8 mouse cellular contexts compared by ENCODE assay signal in genomic region chr15:97829432-97829831, GRCm38 (mm10). TPM values are rescaled to one million over a fixed set of nuclear protein-coding genes. Genes with fewer than 3 reads are reported as not detected.
DNase-seq lines count a peak whose midpoint lies in the region; ATAC-seq and TF ChIP-seq lines count a peak whose summit lies in the region.

No protein-coding gene starts in this region.

- H3K4me3 ChIP-seq in heart, embryonic 11.5 days (ENCODE audit: low read depth, low read length): peak overlapping the region; percentile 90
- H3K4me3 ChIP-seq in CH12.LX (replicated peaks in 1 of 3; ENCODE audit: low read depth in 2 of 3, low read length in 2 of 3, poor library complexity in 1 of 3): peak overlapping the region; percentile 65 to 92 (median 68)
- no peak overlapping the region for H3K4me3 ChIP-seq in forebrain, postnatal 0 days (ENCODE audit: low read depth, low read length)
- H3K4me3 ChIP-seq in liver, embryonic 16.5 days (ENCODE audit: low read depth, low read length): peak overlapping the region; percentile 72; the same call in 1 of the 2 replicates

- no peak; the same call in none of the 2 replicates for TF ChIP-seq RAD21 in CH12.LX (IDR thresholded peaks at IDR 0.05; ENCODE audit: low read depth, low read length)

- dilution Hi-C loops in CH12.LX (cut with MboI; ENCODE audit: extremely low pct_ligation_motif_present, extremely low pct_unique_long_range_greater_than_20kb, low sequenced_read_pairs): no loop called here

- no peak for TF ChIP-seq EP300 in CH12.LX (IDR thresholded peaks at IDR 0.05; ENCODE audit: low read length)

- peak overlapping the region; percentile 83 for H3K4me2 ChIP-seq in heart, embryonic 11.5 days
- H3K4me2 ChIP-seq in CH12.LX (ENCODE audit: insufficient read depth, low read depth, poor library complexity, severe bottlenecking): peak overlapping the region; percentile 87
- H3K4me2 ChIP-seq in forebrain, postnatal 0 days (ENCODE audit: low read depth): peak overlapping the region; percentile 82
- peak overlapping the region; percentile 90; the same call in 1 of the 2 replicates for H3K4me2 ChIP-seq in liver, embryonic 16.5 days (ENCODE audit: low read depth, low read length)

- peaks cover 49% of the 10 kb centered on the region for H3K4me1 ChIP-seq in heart, embryonic 11.5 days (ENCODE audit: control insufficient read depth, insufficient read depth, low read length)
- peaks cover 29 to 61% of the 10 kb centered on the region in 2 experiments for H3K4me1 ChIP-seq in CH12.LX (ENCODE audit: control insufficient read depth in 1 of 2, insufficient read depth in 2 of 2)
- peaks cover 41% of the 10 kb centered on the region for H3K4me1 ChIP-seq in forebrain, postnatal 0 days (ENCODE audit: insufficient read depth)
- peaks cover 59% of the 10 kb centered on the region for H3K4me1 ChIP-seq in liver, embryonic 16.5 days (ENCODE audit: control insufficient read depth, low read depth, low read length)

- peak in 1 of 2 experiments; percentile 31; a peak in 2 of 4 replicates for TF ChIP-seq CTCF in CH12.LX (conservative IDR thresholded peaks at IDR 0.05 in 1 of 2, IDR thresholded peaks at IDR 0.05 in 1 of 2; ENCODE audit: low read depth in 2 of 2, low read length in 2 of 2)
- no peak for TF ChIP-seq CTCF in forebrain, postnatal 0 days (IDR thresholded peaks at IDR 0.05; ENCODE audit: low read depth)

- no peaks in the 10 kb centered on the region for H3K36me3 ChIP-seq in heart, embryonic 11.5 days (ENCODE audit: control insufficient read depth, insufficient read depth, low read length)
- H3K36me3 ChIP-seq in CH12.LX (replicated peaks in 1 of 2; ENCODE audit: control insufficient read depth in 1 of 2, insufficient read depth in 1 of 2, low read length in 1 of 2): no peaks in the 10 kb centered on the region
- no peaks in the 10 kb centered on the region for H3K36me3 ChIP-seq in forebrain, postnatal 0 days (ENCODE audit: insufficient read depth)
- no peaks in the 10 kb centered on the region for H3K36me3 ChIP-seq in liver, embryonic 16.5 days (ENCODE audit: control insufficient read depth, insufficient read depth)

- H3K27me3 ChIP-seq in heart, embryonic 11.5 days (ENCODE audit: control insufficient read depth, insufficient read depth, low read length): no peaks in the 10 kb centered on the region
- peaks cover 3% of the 10 kb centered on the region for H3K27me3 ChIP-seq in CH12.LX (replicated peaks)
- no peaks in the 10 kb centered on the region for H3K27me3 ChIP-seq in forebrain, postnatal 0 days (ENCODE audit: insufficient read depth, low read length)
- peaks cover 24% of the 10 kb centered on the region for H3K27me3 ChIP-seq in liver, embryonic 16.5 days (ENCODE audit: control insufficient read depth, insufficient read depth, low read depth, low read length)

- in situ Hi-C loops in CH12.LX (cut with MboI; ENCODE audit: low pct_ligation_motif_present, low pct_unique_long_range_greater_than_20kb, low sequenced_read_pairs): loop anchor here (25.0 kb wide), 1 partner anchor 367 kb away; no protein-coding TSS in a partner anchor

- peak overlapping the region; percentile 97 for H3K9ac ChIP-seq in heart, embryonic 11.5 days (ENCODE audit: low read depth, low read length)
- H3K9ac ChIP-seq in CH12.LX (ENCODE audit: insufficient read depth, low read depth): peak overlapping the region; percentile 84
- no peak overlapping the region for H3K9ac ChIP-seq in forebrain, postnatal 0 days
- H3K9ac ChIP-seq in liver, embryonic 16.5 days (ENCODE audit: low read depth, low read length): no peak overlapping the region

- H3K9me3 ChIP-seq in heart, embryonic 11.5 days (replicated peaks; ENCODE audit: control insufficient read depth, low read length): no peaks in the 10 kb centered on the region
- no peaks in the 10 kb centered on the region for H3K9me3 ChIP-seq in CH12.LX (replicated peaks; ENCODE audit: low read length)
- H3K9me3 ChIP-seq in forebrain, postnatal 0 days (ENCODE audit: low read length): no peaks in the 10 kb centered on the region
- no peaks in the 10 kb centered on the region for H3K9me3 ChIP-seq in liver, embryonic 16.5 days (replicated peaks; ENCODE audit: control insufficient read depth, low read length)

- H3K27ac ChIP-seq in heart, embryonic 11.5 days (ENCODE audit: low read depth, low read length): peak overlapping the region; percentile 96
- peak overlapping the region; percentile 80 for H3K27ac ChIP-seq in CH12.LX (ENCODE audit: insufficient read depth, low read depth)
- H3K27ac ChIP-seq in forebrain, postnatal 0 days (ENCODE audit: low read depth, low read length): no peak overlapping the region
- no peak overlapping the region for H3K27ac ChIP-seq in liver, embryonic 16.5 days (ENCODE audit: low read length)

- peaks cover 39% of the 10 kb centered on the region for H3K79me2 ChIP-seq in CH12.LX (replicated peaks; ENCODE audit: control insufficient read depth, extremely low read depth, insufficient read depth, poor library complexity, severe bottlenecking)

- WGBS in heart, embryonic 11.5 days (ENCODE audit: insufficient replicate concordance): 42% methylated on average over 2 of the region's 2 CpGs
- WGBS in forebrain, postnatal 0 days: 68% methylated on average over 2 of the region's 2 CpGs
- WGBS in liver, embryonic 16.5 days (ENCODE audit: insufficient replicate concordance): 13% methylated on average over 2 of the region's 2 CpGs

- TF ChIP-seq POLR2A in CH12.LX (IDR thresholded peaks at IDR 0.05; ENCODE audit: low read depth, low read length): no peak

- no peak for DNase-seq in heart, adult 18-20 months
- DNase-seq in CH12.LX (ENCODE audit: extremely low read depth) (no peak), MN1 (ENCODE audit: low spot score) (no peak)
- no peak for DNase-seq in forebrain, postnatal 0 days
- no peak for DNase-seq in urinary bladder, postnatal 36 days (ENCODE audit: low spot score in 2 of 2)

- ATAC-seq in heart, embryonic 11.5 days (replicated peaks; ENCODE audit: insufficient number of reproducible peaks, low FRiP score, low TSS enrichment): no peak
- no peak for ATAC-seq in forebrain, postnatal 0 days
- ATAC-seq in liver, embryonic 16.5 days (ENCODE audit: low read depth): no peak
- ATAC-seq in frontal cortex, adult (ENCODE audit: low TSS enrichment): no peak

TF ChIP-seq in CH12.LX, 34 proteins besides CTCF, POLR2A, EP300 and RAD21:
- TF ChIP-seq CHD1 (IDR thresholded peaks at IDR 0.05; ENCODE audit: low read depth, low read length) (no peak; the same call in 1 of the 2 replicates), ZC3H11A (IDR thresholded peaks at IDR 0.05; ENCODE audit: low read depth, low read length) (no peak), NELFE (IDR thresholded peaks at IDR 0.05; ENCODE audit: low read depth, low read length) (no peak), UBTF (IDR thresholded peaks at IDR 0.05; ENCODE audit: low read depth, low read length) (0 out of 2 replicates have a peak, but pooled peaks have one; percentile 6), MAZ (IDR thresholded peaks at IDR 0.05; ENCODE audit: low read depth, low read length) (no peak), SMC3 (IDR thresholded peaks at IDR 0.05; ENCODE audit: low read depth, low read length) (peak; percentile 38), HCFC1 (IDR thresholded peaks at IDR 0.05; ENCODE audit: low read depth, low read length) (no peak)

RNA-seq across cellular contexts. Expression of gene Hdac7, which starts 14.9 kb away (rescaled TPM):
- 24.6 and 25.0 TPM in 2 replicates for polyA plus RNA-seq in heart, embryonic 11.5 days (2014; fragmentation: Nextera tagmentation; extraction: Ambion mirVana)
- total RNA-seq in heart, adult 18-20 months (2021): 10 to 100 TPM; 19.3 to 26.3 TPM
- total RNA-seq in CH12.LX (2012; rRNA removed) (18.0 and 21.7 TPM in 2 replicates), CH12.LX (2014; rRNA removed) (17.7 and 19.8 TPM in 2 replicates)
- polyA plus RNA-seq in CH12.LX (2012; ENCODE audit: insufficient read length, low read depth): 47.8 and 55.2 TPM in 2 replicates
- total RNA-seq in forebrain, postnatal 0 days (2014; rRNA removed): 20.7 and 29.4 TPM in 2 replicates
- 16.2 and 21.6 TPM in 2 replicates for polyA plus RNA-seq in forebrain, postnatal 0 days (2015; fragmentation: Nextera tagmentation; extraction: Ambion mirVana)
- polyA plus RNA-seq in liver, embryonic 16.5 days (2015; fragmentation: Nextera tagmentation; extraction: Ambion mirVana): 4.7 and 5.8 TPM in 2 replicates

RNA-seq across cellular contexts. Expression of gene Slc48a1, which starts 51.1 kb away (rescaled TPM):
- polyA plus RNA-seq in heart, embryonic 11.5 days (2014; fragmentation: Nextera tagmentation; extraction: Ambion mirVana): 45.1 and 51.1 TPM in 2 replicates
- total RNA-seq in heart, adult 18-20 months (2021): 10 to 100 TPM; 57.9 to 69.7 TPM
- total RNA-seq in CH12.LX (2012; rRNA removed) (35.0 and 39.4 TPM in 2 replicates), CH12.LX (2014; rRNA removed) (23.2 and 25.4 TPM in 2 replicates)
- polyA plus RNA-seq in CH12.LX (2012; ENCODE audit: insufficient read length, low read depth): 50.6 and 56.0 TPM in 2 replicates
- total RNA-seq in forebrain, postnatal 0 days (2014; rRNA removed): 40.2 and 56.4 TPM in 2 replicates
- 123 and 135 TPM in 2 replicates for polyA plus RNA-seq in forebrain, postnatal 0 days (2015; fragmentation: Nextera tagmentation; extraction: Ambion mirVana)
- 98.9 and 103 TPM in 2 replicates for polyA plus RNA-seq in liver, embryonic 16.5 days (2015; fragmentation: Nextera tagmentation; extraction: Ambion mirVana)

Comparison
In these comparisons a context has a peak if more than half of its experiments do, and no peak if none do; other contexts are left out.
1. H3K27ac ChIP-seq: peak in heart, embryonic 11.5 days (single experiment) and CH12.LX (single experiment); none in forebrain, postnatal 0 days (single experiment) and liver, embryonic 16.5 days (single experiment).
2. H3K9ac ChIP-seq: peak in heart, embryonic 11.5 days (single experiment) and CH12.LX (single experiment); none in forebrain, postnatal 0 days (single experiment) and liver, embryonic 16.5 days (single experiment).
3. Peak in every context shown above with its lines, with median percentiles within 50 percentile points of each other: H3K4me2 ChIP-seq.